Mouse (Mus musculus) induced T-regulatory cell, adult 2 months (primary cell): ENCODE measurements around the gene 6330403K07Rik.

ENCODE experiments used
- DNase-seq: peaks from one replicate; pipeline ENCODE4 v3.0.0-alpha.2; 2012; ENCODE audit warnings: low read depth

The 6330403K07Rik gene

DNA sequence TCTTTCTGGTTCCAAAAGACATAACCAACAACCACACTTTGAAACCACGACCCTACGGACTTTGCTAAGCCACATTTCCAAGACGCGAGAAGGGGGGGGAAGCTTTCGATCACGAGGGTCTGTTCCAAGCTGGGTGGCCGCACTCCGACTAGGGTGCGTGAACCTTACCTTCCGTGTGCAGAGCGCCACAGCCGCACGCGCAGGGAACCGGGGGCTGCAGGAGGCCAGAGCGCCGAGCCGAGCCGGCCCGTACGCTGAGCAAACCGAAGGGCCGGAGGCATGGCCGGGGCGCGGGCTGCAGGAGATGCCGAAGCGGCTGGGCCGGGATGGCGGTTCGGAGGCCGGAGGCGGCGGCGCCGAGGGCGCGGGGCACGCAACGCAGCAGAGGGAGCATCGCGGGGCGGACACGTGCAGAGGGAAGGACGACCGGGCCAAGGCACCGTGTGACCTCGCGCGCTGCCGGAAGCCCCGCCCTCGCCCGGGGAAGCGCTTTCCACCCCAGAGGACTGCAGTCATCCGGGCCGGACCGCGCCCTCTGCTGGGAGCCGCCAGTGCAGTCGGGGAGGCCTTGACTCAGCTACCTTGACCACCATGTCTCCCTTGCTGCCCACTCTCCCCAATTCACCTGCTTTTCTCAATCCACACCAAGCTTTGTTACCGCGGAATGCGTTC is 50.6 kb downstream of the 6330403K07Rik start, which contains the start of gene C1qbp:
TSS of gene C1qbp (minus strand) at position 470 of the 672 bp plus-strand sequence.
- DNase-seq, result peak; percentile 93

DNA sequence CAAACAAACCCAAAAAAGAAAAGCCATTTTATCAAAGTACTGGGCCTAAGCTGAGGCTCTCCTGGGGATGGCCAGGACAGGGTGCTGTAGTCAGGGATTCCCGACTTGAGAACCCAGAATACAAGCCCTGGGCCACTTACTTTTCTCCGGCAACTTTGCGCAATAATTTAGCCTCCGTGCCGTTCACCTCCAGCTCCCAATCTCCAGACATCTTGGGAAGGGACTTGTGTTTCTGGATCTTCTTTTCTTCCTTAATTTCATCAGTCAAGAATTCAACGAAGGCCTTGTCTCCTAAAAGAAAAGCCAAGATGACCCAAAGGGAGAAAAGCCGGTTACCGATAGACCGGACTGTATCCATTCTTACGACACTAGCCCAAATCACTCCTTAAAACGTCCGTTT is 51.3 kb downstream of the 6330403K07Rik start:
- DNase-seq, result peak; percentile 23
